Mouse (Mus musculus) bone marrow, adult 2 months (tissue): Measurements from ENCODE around the gene Zbed3.

Source experiments
- CTCF ChIP-seq: fragments of 200-500 bp; IDR thresholded peaks from 2 replicates; pipeline ENCODE4 v1.5.1; 2011; ENCODE audit warnings: low read length, control low read depth; ENCODE audit not compliant: control insufficient read depth, insufficient read depth
- POLR2A ChIP-seq: fragments of 200-500 bp; IDR thresholded peaks from 2 replicates; pipeline ENCODE4 v1.6.1; 2011; ENCODE audit warnings: low read depth, mild to moderate bottlenecking, control low read depth, low read length, borderline replicate concordance; ENCODE audit not compliant: control insufficient read depth

GRCm38 (mm10) chr13:95306596-95306995 lies 16.8 kb upstream of the Zbed3 start:
- TF ChIP-seq CTCF (no peak), POLR2A (no peak)
